Mouse (Mus musculus): Measurements from ENCODE around the gene Ap2a1. TPM values are rescaled to one million over a fixed set of nuclear protein-coding genes. Genes with fewer than 3 reads are reported as not detected.

Gene Ap2a1
- polyA plus RNA-seq, 1 experiment from 2014 or later = 85.8 TPM

Other genes with a start within 250 kb of the Ap2a1 start
- gene Izumo2, start 220.8 kb downstream of the Ap2a1 start, polyA plus RNA-seq (2016; fragmentation: Nextera tagmentation; extraction: Ambion mirVana) = not detected in 2 replicates
- 39.1 and 42.0 TPM in 2 replicates for gene Vrk3, start 181.1 kb downstream of the Ap2a1 start, polyA plus RNA-seq (2016; fragmentation: Nextera tagmentation; extraction: Ambion mirVana)
- 2.3 and 2.4 TPM in 2 replicates for gene Zfp473, start 178.4 kb downstream of the Ap2a1 start, polyA plus RNA-seq (2016; fragmentation: Nextera tagmentation; extraction: Ambion mirVana)
- gene Nup62, start 113.4 kb downstream of the Ap2a1 start, polyA plus RNA-seq (2016; fragmentation: Nextera tagmentation; extraction: Ambion mirVana) = 94.6 and 105 TPM in 2 replicates
- gene Il4i1, start 113.1 kb downstream of the Ap2a1 start, polyA plus RNA-seq (2016; fragmentation: Nextera tagmentation; extraction: Ambion mirVana) = 2.3 and 2.5 TPM in 2 replicates
- gene Atf5, start 112.8 kb downstream of the Ap2a1 start, polyA plus RNA-seq (2016; fragmentation: Nextera tagmentation; extraction: Ambion mirVana) = 6.9 and 7.1 TPM in 2 replicates
- gene Akt1s1, start 80.5 kb downstream of the Ap2a1 start, polyA plus RNA-seq (2016; fragmentation: Nextera tagmentation; extraction: Ambion mirVana) = 95.2 and 96.0 TPM in 2 replicates
- 80.7 and 83.8 TPM in 2 replicates for gene Tbc1d17, start 80.4 kb downstream of the Ap2a1 start, polyA plus RNA-seq (2016; fragmentation: Nextera tagmentation; extraction: Ambion mirVana)
- 37.8 and 39.1 TPM in 2 replicates for gene Pnkp, start 72.4 kb downstream of the Ap2a1 start, polyA plus RNA-seq (2016; fragmentation: Nextera tagmentation; extraction: Ambion mirVana)
- gene Ptov1, start 59.7 kb downstream of the Ap2a1 start, polyA plus RNA-seq (2016; fragmentation: Nextera tagmentation; extraction: Ambion mirVana) = 595 and 609 TPM in 2 replicates
- 172 and 178 TPM in 2 replicates for gene Med25, start 36.8 kb downstream of the Ap2a1 start, polyA plus RNA-seq (2016; fragmentation: Nextera tagmentation; extraction: Ambion mirVana)
- 27.4 and 28.7 TPM in 2 replicates for gene Fuz, start 33.4 kb downstream of the Ap2a1 start, polyA plus RNA-seq (2016; fragmentation: Nextera tagmentation; extraction: Ambion mirVana)
- gene Tsks, start 13.7 kb upstream of the Ap2a1 start, polyA plus RNA-seq (2016; fragmentation: Nextera tagmentation; extraction: Ambion mirVana) = 0.27 TPM in 1 of 2 replicates, not detected in the other
- gene Cpt1c, start 45.4 kb upstream of the Ap2a1 start, polyA plus RNA-seq (2016; fragmentation: Nextera tagmentation; extraction: Ambion mirVana) = 35.1 and 38.1 TPM in 2 replicates
- gene Prmt1, start 57.1 kb upstream of the Ap2a1 start, polyA plus RNA-seq (2016; fragmentation: Nextera tagmentation; extraction: Ambion mirVana) = 585 and 631 TPM in 2 replicates
- 72.4 and 73.0 TPM in 2 replicates for gene Irf3, start 68.2 kb upstream of the Ap2a1 start, polyA plus RNA-seq (2016; fragmentation: Nextera tagmentation; extraction: Ambion mirVana)
- 57.8 and 66.4 TPM in 2 replicates for gene Bcl2l12, start 69.2 kb upstream of the Ap2a1 start, polyA plus RNA-seq (2016; fragmentation: Nextera tagmentation; extraction: Ambion mirVana)
- gene Scaf1, start 86.9 kb upstream of the Ap2a1 start, polyA plus RNA-seq (2016; fragmentation: Nextera tagmentation; extraction: Ambion mirVana) = 47.4 and 52.0 TPM in 2 replicates
- 11.4 and 13.8 TPM in 2 replicates for gene Rras, start 88.5 kb upstream of the Ap2a1 start, polyA plus RNA-seq (2016; fragmentation: Nextera tagmentation; extraction: Ambion mirVana)
- 13.1 and 13.6 TPM in 2 replicates for gene Prr12, start 123.4 kb upstream of the Ap2a1 start, polyA plus RNA-seq (2016; fragmentation: Nextera tagmentation; extraction: Ambion mirVana)
- 53.7 and 54.4 TPM in 2 replicates for gene Nosip, start 132.9 kb upstream of the Ap2a1 start, polyA plus RNA-seq (2016; fragmentation: Nextera tagmentation; extraction: Ambion mirVana)
- gene Prrg2, start 133.2 kb upstream of the Ap2a1 start, polyA plus RNA-seq (2016; fragmentation: Nextera tagmentation; extraction: Ambion mirVana) = 17.1 and 18.2 TPM in 2 replicates
- 80.5 and 101 TPM in 2 replicates for gene Rcn3, start 162.7 kb upstream of the Ap2a1 start, polyA plus RNA-seq (2016; fragmentation: Nextera tagmentation; extraction: Ambion mirVana)
- 8.3 and 9.6 TPM in 2 replicates for gene Fcgrt, start 174.4 kb upstream of the Ap2a1 start, polyA plus RNA-seq (2016; fragmentation: Nextera tagmentation; extraction: Ambion mirVana)
- 1,226 and 1,285 TPM in 2 replicates for gene Rps11, start 194.9 kb upstream of the Ap2a1 start, polyA plus RNA-seq (2016; fragmentation: Nextera tagmentation; extraction: Ambion mirVana)
- 1,106 and 1,135 TPM in 2 replicates for gene Rpl13a, start 199.3 kb upstream of the Ap2a1 start, polyA plus RNA-seq (2016; fragmentation: Nextera tagmentation; extraction: Ambion mirVana)
- 0.27 TPM in 1 of 2 replicates, not detected in the other for gene Gm45713, start 206.7 kb upstream of the Ap2a1 start, polyA plus RNA-seq (2016; fragmentation: Nextera tagmentation; extraction: Ambion mirVana)
- gene Flt3l, start 206.9 kb upstream of the Ap2a1 start, polyA plus RNA-seq (2016; fragmentation: Nextera tagmentation; extraction: Ambion mirVana) = 0.21 and 0.72 TPM in 2 replicates
- 95.0 and 97.5 TPM in 2 replicates for gene Pih1d1, start 224.8 kb upstream of the Ap2a1 start, polyA plus RNA-seq (2016; fragmentation: Nextera tagmentation; extraction: Ambion mirVana)
- gene Aldh16a1, start 225.1 kb upstream of the Ap2a1 start, polyA plus RNA-seq (2016; fragmentation: Nextera tagmentation; extraction: Ambion mirVana) = 41.9 and 42.9 TPM in 2 replicates
- 6.3 and 7.9 TPM in 2 replicates for gene Slc17a7, start 234.5 kb upstream of the Ap2a1 start, polyA plus RNA-seq (2016; fragmentation: Nextera tagmentation; extraction: Ambion mirVana)